Mouse (Mus musculus) cerebellum, postnatal 36 days (tissue): ENCODE data around the gene Ppp1r27.
"Not testable (repeated sequence)": the region's sequence is repeated elsewhere in the genome, so short reads cannot be mapped to it uniquely, and the experiment has no call there.

ENCODE experiments used
- DNase-seq, 2 experiments: peaks; one replicate each; pipeline ENCODE4 v3.0.0; 2021 to 2022; ENCODE audit warnings: mixed read lengths in 2 of 2

Ppp1r27 gene

DNA sequence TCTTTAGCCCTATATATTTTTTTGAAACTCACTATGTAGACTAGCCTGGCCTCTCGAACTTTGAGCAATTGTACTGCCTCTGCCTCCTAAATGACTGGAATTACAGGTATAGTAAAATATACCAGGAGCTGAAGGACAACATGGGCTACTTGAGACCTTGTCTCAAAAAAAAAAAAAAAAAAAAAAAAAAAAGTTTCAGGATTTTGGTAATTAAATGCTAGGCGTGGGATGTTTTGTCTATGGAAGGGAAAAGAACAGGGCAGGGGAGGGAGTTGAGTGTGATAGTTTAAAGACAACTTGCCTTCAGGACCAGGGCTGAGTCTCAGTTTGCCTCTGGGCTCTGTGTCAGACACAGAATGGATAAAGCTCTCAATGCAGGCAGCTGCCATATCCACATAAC is 24.1 kb upstream of the Ppp1r27 start:
- DNase-seq, result no peak

DNA sequence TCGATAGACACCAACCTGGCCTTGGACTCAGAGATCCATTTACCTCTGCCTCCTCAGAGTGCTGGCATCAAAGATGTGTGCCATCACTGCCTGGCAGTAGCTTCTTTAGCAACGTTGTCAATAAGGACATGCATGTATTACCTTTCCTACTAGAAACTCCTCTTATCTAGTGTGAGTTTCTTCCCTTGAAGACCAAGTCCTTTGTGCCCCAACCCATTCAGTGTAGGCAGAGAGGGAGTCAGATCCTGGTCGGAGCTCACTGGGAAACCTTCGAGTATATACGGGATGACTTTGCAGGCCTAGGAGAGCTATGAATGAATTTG is 23.3 kb upstream of the Ppp1r27 start:
- DNase-seq, result no peak

DNA sequence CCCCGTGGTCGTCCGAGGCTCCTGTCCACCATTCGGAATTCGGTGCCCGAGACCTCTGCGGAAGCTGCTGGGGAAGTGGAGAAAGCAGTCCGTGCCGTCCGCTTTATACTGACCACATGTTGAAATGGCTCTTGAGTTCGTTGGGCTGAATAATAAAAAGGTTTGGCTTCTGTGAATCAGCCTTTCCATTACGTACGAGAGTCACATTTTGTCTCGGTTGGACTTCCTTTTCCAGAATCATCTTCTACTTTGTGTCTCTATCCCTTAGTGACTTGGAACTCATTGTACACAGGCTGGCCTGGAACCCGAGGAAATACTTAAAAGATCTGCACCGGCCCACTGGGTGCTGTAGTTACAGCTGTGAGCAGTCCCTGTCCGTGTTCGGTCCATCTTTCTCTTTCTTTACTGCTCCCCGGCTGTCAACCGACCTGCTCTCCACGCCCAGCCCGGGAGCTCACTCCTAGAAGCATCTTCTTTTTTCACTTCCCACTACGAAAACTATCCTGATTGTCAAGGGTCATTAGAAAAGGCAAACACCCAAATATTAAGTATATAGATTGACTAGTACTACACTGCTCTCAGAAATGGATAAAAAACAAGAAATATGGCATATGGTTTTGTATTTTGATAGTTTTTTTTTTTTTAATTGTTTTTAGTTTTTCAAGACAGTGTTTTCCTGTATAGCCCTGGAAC is 22.8 kb upstream of the Ppp1r27 start:
- DNase-seq, result no peak

DNA sequence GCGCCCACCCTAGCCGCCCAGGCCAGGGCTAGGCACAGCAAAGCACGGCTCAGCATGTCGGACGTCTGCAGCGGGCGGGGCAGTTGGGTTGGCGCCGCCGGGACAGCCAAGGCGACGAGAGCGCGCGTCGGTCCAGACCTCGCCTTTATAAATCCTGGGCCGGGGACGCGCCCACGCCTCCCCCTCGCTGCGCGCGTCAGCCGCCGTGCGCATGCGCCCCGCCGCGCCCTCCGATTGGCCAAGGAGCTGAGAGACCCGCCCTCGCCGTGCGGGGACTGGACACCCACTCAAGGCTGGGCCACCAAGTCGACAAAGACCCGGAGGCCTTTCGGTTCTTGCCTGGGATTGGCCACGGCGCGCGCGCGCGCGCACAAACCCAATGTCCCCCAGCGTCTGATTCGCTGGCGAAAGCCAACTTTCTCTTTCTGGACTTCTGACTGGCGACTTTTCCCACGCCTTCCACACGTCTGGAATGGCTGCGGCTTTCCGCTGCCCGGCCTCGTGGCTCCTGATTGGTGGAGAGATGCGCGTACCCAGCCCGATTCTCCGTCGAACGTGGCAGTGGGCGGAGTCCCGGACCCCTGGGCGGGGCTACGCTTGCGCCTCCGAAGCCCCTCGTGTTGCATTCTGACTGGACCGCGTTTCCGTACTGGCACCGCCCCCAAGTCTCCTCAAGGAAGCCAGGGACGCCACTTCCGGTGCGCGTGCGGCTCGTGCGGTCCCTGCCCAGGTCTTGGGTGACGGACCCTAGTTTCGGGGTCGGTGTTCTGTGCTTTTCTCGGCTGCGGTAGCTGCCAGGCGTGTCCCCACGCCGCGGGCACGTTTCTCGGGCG is 22.0 kb upstream of the Ppp1r27 start, which contains the start of gene P4hb:
P4hb (minus strand) TSS at position 502 of the 833 bp plus-strand sequence.
- peak; percentile 99 to 100 for DNase-seq

DNA sequence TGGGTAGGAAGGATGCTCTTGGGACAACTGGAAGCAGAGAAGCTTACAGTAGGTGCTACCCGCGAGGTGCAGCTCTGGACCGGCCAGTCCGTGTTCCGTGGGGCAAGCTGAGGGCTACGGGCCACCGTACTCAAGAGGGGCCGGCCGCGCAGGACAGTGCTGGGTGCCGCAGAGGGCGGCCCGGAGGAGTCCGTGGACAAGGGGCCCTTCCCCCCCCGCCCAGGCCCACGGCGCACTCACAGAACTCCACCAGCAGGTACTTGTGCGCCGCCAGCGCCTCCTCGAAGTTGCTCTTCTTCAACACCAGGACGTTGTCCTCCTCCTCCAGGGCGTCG is 21.5 kb upstream of the Ppp1r27 start:
- DNase-seq, result no peak

DNA sequence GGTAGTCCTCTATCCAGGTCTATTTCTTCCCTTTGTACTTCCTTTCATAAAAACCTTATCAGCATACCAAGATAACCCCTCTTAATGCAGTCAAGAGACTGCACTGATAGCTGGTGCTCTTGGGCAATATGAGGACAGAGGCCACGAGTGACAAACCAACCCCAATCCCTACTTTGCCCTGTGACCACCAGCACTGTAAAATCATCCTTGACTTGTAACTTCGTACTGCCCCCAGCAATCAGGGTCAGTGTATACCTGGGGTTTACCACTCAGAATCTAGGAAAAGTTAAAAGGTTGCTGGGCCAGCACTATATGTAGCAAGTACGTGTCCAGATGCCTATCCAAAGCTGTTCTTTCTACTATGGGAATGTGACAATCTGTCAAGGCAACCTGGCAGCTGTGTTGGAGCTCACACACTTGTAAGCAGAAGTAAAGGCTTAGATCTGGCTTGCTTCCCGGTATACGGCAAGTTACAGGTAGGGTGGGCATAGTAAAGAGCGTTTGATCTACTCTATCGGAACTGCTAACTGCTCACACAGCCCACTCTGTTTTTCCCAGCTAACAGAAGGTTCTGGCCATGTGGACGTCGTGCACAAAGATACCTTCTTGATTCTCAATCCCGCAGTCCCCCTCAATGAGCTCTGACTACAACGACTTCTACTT is 21.0 kb upstream of the Ppp1r27 start:
- DNase-seq, result no peak

DNA sequence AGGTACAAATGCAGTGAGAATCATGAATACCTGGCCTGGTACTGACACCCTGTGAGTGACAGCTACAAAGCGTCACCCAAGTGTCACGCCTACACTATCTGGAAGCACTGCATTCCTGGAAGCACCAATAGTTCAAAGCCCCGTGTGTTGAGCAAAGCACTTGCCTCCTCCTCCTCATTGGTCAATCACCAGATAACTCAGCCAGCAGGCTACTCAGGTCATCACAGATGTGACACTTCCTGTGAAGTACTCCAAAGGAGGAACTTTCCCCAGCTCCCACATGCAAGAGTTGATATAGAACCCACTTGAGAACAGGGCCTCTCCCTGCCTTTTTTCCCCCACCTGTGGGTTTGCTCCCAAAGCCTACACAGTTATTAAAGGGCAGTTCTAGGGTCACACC is 20.2 kb upstream of the Ppp1r27 start:
- DNase-seq, result no peak

DNA sequence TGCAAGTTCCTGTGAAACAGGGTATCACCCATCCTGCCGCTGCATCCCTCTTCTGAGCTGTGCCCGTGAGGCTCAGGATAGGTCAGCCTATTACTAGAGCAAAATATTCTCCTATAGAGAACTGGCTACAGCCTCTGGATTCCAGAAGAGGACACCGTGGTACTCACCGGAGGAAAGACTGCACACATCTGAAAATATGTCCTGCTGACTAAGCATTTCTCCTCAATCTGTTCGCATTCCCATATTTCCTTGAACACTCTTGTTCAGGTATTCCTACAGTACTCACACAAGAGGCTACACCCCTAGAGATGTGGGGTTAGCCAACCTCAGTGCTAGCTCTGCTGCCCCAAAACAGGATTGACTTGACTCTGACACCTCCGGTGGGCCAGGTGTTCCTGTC is 17.4 kb upstream of the Ppp1r27 start:
- no peak for DNase-seq

DNA sequence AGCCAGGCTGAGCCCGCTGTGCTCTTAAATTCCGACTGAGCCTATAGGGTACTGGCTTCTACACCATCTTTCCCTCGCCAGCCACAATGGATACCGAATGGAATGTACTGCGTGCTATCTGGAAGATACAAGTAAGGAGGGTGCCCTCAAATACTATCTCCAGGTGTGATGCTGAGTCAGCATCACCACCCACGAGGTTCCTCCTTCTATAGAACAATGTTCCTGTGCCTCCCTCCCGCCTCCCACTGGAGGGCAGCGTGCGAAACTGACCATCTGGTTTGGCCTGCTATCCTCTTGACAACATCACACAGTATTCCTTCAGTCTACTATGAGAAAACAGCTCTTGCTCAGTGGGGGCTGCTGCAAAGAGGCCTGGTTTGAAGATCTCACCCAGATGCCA is 14.2 kb upstream of the Ppp1r27 start:
- no peak for DNase-seq

DNA sequence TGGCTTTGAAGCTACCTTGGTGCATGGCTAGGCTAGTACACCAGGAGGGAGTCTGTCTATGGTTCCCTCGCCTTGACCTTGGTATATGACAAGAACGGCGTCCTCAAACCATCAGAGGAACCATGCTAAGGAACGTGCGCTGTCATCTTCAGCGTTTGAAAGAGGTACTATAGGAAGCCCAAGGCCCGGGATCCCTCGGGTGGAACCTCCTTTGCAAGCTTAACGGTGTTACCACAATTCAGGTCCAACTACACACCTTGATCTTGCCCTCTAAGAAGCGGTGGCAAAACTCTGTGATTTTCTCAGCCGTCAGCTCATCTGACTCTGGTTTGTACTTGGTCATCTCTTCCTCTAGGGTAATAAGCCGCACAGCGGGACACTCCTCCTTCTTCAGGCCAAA is 12.0 kb upstream of the Ppp1r27 start:
- DNase-seq, result no peak

DNA sequence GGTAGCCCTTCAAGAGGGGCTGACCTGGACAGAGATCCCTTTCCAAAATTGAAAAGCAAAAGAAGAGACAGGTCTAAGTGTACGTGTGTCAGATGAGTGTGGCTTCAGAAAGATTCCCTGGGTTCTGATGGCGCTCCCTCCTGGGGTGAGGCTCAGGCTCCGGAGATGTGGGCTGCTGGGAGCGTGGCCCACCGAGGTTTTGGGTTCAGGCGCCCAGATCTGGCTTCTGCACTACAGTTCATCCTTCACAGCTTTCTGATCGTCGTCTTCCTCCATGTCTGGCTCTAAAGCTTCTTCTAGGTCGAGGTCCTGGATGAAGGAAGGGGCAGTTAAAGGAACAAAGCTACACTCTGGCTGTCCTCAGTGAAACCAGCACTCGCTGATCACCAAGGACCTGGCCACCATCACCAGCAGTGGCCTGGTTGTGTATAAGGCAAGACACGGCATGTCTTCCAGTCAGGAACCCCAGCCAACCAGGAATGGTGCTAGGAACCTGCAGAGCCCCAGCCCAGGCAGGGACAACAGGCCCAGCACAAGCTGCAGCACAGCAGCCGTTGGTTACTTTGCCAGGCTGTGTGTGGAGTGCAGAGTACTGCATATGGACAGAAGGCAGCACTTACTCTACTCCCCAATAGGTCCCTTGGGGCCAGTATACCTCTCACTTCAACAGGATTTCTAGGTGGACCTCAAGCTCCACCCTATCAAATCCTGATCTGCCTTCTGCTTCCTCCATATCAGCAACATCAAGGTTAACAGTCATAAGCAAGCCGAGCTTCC is 10.2 kb upstream of the Ppp1r27 start:
- no peak for DNase-seq

DNA sequence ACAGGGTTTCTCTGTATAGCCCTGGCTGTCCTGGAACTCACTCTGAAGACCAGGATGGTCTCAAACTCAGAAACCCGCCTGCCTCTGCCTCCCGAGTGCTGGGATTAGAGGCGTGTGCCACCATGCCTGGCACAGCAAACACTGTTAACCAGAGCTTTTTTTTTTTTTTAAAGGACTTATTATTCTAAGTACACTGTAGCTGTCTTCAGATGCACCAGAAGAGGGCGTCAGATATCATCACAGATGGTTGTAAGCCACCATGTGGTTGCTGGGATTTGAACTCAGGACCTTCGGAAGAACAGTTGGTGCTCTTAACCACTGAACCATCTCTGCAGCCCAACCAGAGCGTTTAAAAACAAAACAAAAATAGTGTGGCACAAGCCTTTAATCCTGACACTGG is 7.9 kb upstream of the Ppp1r27 start:
- not testable (repeated sequence) for DNase-seq

DNA sequence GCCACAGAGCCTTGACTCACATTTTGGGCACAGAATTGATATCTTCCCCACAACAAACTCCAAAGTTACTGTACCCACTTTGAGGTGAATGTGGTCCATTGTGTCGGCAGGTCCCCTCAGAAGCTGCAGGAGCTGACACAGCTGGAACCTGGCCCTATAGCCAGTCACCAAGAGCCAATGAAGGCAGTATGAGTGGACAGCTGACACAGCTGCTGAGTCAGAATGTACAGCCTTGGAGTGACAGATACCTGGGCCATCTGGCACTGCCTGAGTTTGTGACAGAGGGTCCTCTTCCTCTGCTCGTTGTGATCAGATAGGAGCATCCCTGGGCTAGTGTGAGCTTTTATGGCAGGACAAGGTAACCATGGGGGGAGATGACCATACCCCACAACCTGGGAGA is 4.3 kb upstream of the Ppp1r27 start:
- no peak for DNase-seq

DNA sequence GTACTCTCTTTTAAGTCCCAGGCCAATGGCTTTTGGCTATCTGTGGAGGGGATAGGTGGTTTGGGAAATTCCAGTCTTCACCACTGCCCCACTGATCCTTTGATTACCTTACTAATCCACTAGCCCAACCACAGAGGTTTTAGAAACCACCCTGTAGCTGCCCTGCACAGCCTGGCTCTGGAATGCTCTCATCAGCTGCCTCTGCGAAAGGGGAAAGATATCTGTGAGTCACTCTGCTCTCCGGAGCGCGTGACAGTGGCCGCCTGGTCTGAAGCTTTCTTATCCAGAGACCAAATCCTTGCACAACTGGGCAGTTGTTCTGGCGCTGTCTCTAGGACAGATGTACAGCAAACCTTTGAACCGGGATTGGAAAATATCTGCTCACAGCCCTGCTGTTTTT is 3.9 kb upstream of the Ppp1r27 start:
- no peak for DNase-seq

DNA sequence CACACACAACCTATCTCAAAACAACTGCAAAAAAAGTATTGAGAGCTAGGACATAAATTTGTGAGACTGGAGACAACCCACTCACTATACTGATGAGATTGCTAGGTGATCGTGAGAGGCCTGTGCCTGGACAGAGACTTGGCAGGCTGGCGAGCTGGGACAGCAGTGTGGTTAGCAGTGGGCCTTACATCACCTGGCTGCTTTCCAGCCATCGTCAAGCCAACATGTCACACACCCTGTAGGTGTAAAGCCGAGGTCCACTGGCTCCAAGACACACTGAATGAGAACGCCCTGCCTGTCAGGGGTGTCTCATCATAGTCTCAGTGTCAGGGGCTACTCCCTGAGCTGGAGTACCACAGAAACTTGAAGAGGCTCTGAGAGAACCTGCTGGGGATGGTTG is 1.8 kb upstream of the Ppp1r27 start:
- DNase-seq, result no peak

DNA sequence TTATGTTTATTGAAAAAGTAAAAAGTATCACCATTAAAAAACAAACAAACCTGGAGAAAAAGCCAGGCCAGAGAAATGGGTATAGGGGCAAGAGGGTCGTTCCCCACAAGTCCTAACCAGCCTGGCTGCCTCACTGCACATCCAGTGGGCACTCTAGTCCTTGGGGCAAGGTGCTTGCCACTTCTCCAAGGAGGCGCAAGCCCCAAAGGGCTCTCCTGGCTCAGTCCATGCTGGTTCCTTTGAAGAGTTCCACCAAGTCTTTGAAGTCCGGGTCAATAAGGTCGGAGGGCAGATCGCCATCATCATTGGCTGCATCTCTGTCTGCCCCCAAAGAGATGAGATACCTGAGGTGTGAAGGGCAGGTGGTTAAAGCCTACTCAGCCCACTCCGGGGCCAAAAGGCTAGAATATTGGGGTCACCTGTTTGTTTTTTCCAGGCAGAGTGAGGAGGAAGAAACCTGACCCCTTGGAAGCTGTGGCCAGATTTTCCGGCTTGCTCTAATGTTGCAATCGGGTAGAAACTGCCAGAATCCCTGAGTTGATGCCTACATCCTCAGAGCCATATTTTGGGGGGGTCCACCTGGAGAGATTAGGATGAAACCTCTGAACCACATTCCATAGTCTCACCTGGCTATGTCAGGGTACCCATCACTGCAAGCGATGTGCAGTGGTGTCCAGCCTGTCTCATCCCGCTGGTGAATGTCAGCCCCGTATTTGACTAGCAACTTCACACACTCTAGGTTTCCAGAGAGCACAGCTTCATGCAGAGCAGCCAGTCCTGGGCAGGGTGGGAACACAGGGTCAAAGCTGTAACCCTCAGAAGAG is 734 bp downstream of the Ppp1r27 start:
- no peak for DNase-seq

DNA sequence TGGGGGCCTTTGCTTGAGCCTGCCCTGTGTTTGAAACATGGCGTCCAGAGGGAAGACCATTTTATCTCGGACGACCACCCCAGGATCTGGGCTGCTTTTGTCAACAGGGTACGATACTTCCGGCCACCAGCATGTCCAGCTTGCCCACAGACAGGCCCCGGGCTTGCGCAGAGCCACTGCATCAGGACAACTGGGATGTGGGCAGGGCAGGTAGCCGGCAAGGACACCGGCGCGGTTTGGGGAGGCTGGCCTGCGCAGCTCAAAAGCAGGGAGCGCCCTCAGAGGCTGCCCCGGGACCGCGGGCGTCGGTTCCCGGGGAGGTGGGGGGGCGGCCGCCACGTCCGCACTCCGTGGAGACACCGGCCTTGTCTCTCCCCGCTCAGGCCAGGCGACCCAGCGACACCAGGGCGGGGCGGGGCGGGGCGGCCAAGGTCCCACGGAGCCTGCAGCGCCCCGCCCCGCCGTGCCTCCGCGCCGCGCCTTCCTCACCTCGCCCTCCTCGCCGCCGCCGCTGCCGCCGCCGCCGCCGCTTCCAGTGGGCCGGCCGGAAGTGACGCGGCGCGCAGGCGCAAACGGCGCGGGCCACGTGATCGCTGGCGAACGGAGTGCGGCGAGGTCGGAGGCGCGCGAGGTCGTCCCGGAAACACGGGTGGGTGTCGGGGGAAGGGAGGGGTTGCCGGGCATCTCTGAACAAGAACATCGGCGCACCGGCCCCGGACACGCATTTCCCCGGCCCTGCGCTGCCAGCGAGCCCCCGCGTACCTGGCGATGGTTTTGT is 1.6 kb downstream of the Ppp1r27 start, which contains the start of gene Mcrip1:
Mcrip1 (minus strand) TSS at position 560 of the 778 bp plus-strand sequence.
- peak; percentile 93 to 96 for DNase-seq

DNA sequence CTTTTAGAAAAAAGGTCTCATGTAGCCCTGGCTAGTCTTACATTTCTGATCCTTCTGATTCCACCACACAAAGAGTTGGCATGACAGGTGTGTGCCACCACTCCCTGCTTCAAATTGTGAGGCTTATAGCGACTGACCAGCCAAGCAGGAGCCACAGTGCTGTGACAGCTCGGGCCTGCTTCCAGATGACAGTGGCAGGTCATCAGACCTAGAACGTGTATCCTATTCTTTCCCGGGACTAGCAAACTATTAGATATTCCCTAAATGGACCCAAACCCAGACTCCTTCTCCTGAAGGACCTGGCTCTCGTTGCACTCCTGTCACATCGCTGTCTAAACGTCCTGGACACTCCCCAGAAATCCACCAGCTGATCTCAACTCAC is 2.2 kb downstream of the Ppp1r27 start:
- DNase-seq, result no peak

DNA sequence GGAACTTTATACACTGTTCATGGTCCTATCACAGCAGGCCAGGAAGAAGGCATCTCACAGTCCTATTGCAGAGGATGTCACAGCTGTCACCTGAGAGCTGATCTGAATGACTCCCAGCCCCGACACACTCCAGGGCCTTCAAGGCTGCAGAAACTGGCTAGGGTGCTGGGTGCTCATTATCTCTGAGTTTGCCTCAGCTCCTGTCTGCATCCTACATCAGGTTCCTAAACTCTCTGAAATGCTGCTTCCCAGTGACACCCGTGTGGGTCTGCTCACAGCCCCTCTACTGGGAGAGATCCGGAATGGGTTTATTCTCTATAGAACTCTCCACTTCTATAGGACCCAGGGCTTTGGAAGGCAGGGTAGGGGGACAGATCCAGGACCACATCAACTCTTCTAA is 2.7 kb downstream of the Ppp1r27 start:
- no peak for DNase-seq

DNA sequence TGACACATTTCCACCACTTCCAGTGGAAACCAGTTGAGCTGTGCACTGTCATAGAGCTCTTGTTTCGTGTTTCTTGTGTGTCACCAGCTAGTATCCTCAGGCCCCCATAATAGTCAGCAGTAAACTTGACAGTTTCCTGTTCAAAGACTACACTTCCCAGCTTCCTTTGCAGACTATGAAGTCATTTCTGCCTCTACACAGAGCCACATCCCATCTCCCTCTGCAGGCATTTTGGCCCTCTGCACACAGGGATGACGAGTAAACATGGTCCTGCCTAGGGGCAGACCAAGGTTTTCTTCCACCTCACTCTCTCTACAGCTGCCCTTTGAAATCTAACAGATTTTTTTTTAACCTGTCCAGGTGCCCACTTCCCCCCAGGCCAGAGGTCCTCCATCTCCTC is 3.5 kb downstream of the Ppp1r27 start:
- DNase-seq, result no peak

DNA sequence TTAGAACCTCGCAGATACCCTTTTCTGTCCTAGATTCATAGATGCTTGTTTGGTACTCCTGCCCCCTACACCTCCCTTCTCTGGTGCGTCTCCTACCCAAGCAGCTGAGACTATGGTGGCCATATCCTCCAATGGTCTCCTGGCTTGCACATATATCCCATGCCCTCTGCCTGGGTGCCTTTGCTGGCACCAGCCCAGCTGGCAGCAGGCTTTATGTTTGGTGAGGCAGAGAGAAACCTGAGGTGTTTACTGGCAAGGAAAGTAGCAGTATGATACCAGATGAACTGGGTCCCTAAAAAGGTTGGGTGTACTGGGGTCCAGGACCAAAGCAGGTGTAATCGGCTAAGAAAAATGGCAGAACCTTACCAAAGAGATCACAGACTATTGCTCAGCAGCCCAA is 5.0 kb downstream of the Ppp1r27 start:
- DNase-seq, result no peak

DNA sequence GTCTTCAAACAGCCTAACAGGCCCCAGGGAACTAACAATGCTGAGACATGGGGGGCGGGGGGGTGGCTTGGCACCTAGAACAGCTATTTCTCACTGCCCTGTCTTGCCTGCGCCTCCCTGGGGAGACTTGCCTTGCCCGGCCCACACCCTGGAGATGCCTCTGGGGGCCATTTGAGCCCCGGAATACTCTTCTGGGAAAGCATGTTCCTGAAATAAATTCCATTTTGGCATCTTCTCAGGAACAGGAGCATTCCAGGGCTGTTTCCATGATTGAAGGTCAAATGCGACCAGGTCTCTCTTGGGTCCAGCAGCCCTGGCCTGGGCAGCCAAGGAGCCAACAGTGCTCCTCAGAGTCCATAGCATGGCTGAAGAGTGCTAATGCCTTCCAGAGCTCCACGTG is 8.6 kb downstream of the Ppp1r27 start:
- no peak for DNase-seq
